Mouse (Mus musculus) brown adipose tissue, adult 24 weeks (tissue): ENCODE data around the gene Umodl1. TPM values are rescaled to one million over a fixed set of nuclear protein-coding genes. Genes with fewer than 3 reads are reported as not detected.

Source experiments
- H3K27ac ChIP-seq: fragments of 200-500 bp; replicated peaks from 2 replicates; pipeline ENCODE4 v1.5.1; 2012; ENCODE audit warnings: low read depth, mild to moderate bottlenecking, low read length
- H3K4me1 ChIP-seq: fragments of 200-500 bp; 2 replicates; pipeline ENCODE4 v1.6.1; 2012; ENCODE audit warnings: low read length, mixed read lengths; ENCODE audit not compliant: control insufficient read depth, insufficient read depth, insufficient read length
- H3K4me3 ChIP-seq: fragments of 200-500 bp; 2 replicates; pipeline ENCODE4 v1.5.1; 2012; ENCODE audit warnings: low read depth, mild to moderate bottlenecking, low read length, moderate library complexity; ENCODE audit not compliant: insufficient read depth
- polyA plus RNA-seq: library from polyadenylated mRNA; stranded (reverse); fragments of >200 nt; gene quantifications from 2 replicates; pipeline ENCODE4 v1.2.4, GENCODE M21; 2012; ENCODE audit not compliant: missing spikeins, insufficient read depth, insufficient read length

Gene Umodl1
- not detected in 2 replicates for polyA plus RNA-seq

DNA sequence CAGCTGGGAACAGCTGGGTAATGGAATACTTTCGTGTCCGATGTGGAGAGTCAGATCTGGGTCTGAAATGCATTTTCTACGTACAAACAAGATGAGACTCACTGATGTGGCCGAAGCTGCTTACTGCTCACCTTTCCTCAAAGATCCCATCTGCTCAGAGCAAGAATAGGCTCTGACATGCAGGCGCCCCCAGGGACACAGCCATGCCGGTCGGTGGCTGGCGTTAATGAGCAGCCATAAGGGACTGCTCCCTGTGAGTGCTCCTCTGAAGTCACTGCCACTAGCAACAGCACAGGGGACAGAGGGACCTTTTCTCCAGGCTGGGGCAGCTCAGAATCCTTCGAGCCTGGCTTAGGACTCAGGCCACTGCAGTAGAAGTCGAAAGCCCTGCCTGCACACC lies at the start of gene Umodl1:
Umodl1 (plus strand) TSS at position 301 of the 400 bp plus-strand sequence.
- no peak within 1 kb of the TSS for H3K4me3 ChIP-seq
- H3K27ac ChIP-seq: no peak within 1 kb of the TSS
- no peaks in the 10 kb centered on the region for H3K4me1 ChIP-seq

DNA sequence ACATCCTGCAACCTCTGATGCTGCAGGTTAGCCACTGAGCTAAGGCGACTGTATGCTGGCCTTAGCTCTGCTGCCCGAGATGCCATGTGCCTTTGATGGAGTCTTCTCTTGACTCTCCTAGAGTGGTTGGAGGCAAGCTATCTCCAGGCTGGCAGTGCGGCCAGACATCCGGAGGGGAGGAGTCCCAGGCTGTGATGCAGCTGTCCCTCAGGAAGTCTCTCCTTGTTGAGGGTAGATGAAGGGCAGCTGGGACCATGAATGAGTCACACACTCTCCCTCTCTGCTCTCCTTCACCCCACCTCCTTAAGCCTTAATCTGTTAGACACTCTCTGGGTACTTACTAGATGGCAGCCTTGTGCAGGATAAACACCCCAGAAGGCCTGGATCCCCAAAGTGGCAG lies 46.9 kb upstream of the Umodl1 start:
- no peak overlapping the region for H3K27ac ChIP-seq
- no peaks in the 10 kb centered on the region for H3K4me1 ChIP-seq
- no peak overlapping the region for H3K4me3 ChIP-seq

DNA sequence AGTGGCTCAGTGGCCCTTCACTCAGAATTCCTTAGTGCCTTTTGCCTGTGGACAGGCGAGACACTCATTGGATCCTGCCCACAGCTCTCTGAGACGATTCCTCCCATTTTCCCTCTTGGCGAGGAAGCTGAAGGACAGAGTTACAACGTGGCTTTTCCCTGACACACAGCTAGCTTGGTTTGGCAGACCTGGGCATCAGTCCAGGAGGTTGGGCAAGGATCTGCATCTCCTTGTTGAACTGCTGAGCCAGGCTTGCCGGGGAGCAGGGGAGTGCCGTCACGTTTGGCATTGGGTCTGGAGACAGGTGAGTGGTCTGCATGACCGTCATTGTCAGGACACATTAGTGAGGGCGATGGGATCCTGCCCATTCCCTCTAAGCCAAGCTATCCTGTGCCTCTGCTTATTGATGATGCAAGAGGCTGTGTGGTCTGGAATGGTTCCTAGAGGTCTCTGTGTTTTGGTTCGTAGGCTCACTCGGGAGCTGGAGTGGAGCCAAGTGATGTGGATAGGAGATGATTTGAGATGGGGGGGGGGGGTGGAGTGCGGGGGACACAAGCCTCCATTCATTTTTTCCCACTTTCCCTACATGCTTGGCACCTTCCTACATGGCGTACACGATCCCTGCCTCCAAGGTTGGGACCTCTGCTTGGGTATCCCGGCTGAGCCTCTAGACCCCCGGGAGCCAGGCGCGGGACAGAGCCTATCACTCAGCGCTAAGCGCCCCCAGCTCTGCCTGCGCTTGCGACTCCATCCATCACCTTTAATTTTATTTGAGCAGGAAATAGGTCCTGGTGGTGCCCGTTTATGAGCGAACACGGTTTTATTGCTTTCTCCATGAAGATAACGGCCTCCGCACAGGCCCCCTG lies 43.3 kb upstream of the Umodl1 start:
- no peak overlapping the region for H3K4me3 ChIP-seq
- no peak overlapping the region for H3K27ac ChIP-seq

DNA sequence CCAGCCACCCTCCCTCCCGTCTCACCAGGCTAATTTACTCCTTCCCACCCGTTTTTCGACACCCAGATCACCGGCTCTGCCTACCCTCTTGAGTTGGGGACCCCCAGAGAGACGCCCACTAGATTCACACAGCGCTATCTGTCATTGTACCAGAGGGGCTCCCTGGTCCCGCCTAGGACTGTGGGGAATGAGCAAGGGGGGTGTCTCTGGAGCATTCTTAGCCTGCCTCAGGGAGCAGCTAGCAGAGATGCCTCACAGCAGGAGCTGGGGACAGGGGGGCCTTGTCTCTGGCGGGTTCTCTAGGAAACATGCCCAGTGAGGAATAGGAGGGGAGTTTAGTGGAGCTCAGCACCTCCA lies 42.7 kb upstream of the Umodl1 start:
- H3K4me1 ChIP-seq: no peaks in the 10 kb centered on the region
- no peak overlapping the region for H3K27ac ChIP-seq
- H3K4me3 ChIP-seq: no peak overlapping the region

More for the DNA sequence above, 43.3 kb upstream of the Umodl1 start:
- no peaks in the 10 kb centered on the region for H3K4me1 ChIP-seq

DNA sequence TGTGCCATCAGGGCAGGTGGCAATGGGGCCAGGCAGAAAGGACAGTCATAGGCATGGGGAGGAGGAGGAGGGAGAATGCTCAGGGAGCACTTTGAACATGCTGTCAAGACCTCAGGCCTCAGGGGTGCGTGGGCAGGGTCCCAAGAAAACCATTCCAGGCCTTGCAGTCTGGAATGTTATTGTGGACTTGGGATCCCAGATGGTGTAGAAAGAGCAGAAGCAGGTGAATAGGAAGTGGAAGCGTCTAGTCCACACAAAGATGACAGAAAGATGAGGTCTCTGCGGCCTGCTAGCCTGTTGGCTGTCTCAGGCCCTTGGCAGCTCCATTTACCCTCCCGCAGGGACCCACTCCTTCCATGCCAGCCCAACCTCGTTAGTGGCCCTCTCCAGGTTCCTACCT lies 41.9 kb upstream of the Umodl1 start:
- H3K4me3 ChIP-seq: no peak overlapping the region
- H3K4me1 ChIP-seq: no peaks in the 10 kb centered on the region
- H3K27ac ChIP-seq: no peak overlapping the region

DNA sequence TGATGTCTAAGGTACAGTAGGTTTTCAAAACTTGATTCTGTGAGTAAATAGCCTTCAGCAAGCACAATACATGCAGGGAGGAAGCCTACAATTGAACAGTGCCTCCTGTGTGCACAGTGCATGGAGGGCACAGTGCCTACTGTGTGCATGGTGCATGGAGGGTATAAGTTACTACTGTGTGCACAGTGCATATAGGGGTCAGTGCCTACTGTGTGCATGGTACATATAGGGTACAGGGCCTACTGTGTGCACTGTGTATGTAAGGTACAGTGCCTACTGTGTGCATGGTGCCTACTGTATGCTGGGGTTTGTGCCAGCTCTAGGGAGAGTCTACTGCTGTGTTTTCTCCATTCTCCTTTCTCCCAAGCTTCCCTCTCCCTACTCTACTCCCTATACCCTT lies 40.2 kb upstream of the Umodl1 start:
- no peak overlapping the region for H3K27ac ChIP-seq
- H3K4me1 ChIP-seq: no peaks in the 10 kb centered on the region

DNA sequence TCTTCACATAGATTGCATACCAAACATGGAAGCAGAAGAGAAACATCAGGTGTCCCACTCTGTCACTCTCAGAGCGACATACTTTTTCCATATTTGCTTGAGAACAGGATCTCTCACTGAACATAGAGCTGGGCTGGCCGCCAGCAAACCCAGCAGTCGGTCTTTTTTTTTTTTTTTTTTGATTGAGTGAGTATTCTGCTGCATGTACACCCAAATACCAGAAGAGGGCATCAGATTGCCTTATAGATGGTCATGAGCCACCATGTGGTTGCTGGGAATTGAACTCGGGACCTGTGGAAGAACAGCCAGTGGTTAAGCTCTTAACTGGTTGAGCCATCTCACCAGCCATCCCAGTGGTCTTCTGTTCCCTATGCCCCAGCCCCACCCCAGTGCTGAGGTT lies 30.9 kb upstream of the Umodl1 start:
- Histone ChIP-seq H3K4me1 (no peaks in the 10 kb centered on the region), H3K27ac (no peak overlapping the region), H3K4me3 (no peak overlapping the region)

More for the DNA sequence above, 40.2 kb upstream of the Umodl1 start:
- H3K4me3 ChIP-seq: no peak overlapping the region

DNA sequence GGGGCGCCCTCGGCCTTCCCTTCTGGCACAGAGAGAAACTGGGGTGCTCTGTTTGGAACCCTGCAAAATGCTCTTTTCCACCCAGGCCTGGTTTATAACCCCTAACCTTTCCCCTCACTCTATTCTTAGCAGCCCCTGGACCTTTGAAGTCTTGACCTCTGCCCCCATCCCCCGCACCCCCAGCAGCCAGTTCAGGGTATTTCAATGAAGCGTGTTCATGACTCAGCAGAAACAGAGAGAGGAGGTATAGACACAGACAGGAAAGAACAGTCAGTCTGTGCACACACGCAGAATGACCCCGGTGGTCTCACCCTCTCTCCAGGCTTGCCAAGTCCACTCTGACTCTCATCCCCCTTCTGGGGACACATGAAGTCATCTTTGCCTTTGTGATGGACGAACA lies 23.6 kb upstream of the Umodl1 start:
- no peaks in the 10 kb centered on the region for H3K4me1 ChIP-seq
- no peak overlapping the region for H3K27ac ChIP-seq
- no peak overlapping the region for H3K4me3 ChIP-seq

DNA sequence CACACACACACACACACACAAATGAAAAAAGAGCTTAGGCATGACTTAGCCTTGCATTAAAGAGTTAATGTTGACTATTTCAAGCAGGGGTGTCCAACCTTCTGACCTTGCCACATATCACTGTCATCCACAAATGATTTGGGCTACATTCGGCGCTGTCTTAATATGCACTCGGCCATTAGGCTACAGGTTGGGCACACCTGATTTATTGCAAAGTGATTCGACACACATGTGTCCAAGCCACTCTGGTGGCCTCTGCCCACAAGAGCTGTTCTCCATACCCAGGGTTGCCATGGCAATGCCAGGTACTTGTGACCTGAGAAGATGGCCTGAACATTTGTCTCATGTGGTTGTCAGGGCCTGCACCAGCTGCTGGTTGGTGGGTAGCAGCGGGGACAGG lies 21.6 kb upstream of the Umodl1 start:
- Histone ChIP-seq H3K27ac (no peak overlapping the region), H3K4me1 (no peaks in the 10 kb centered on the region), H3K4me3 (no peak overlapping the region)

DNA sequence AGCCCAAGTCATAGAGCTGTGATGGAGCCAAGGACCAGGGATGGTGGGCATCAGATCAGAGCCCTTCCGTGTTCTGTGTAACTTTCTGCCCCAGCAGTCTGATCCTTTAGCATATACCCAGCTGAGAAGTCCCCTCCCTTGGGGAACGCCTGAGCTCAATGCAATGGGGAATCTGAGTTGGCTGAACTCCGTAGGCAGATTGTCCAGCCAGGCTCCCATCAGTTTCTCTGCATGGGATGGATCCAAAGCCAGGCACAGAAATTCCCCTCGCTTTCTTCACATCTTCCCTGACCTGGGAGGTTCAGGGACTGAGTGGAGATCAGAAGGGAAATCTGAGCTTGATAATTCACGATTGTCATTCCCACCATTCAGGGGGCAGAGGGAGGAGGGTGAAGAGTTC lies 19.1 kb upstream of the Umodl1 start:
- Histone ChIP-seq H3K4me1 (no peaks in the 10 kb centered on the region), H3K4me3 (no peak overlapping the region), H3K27ac (no peak overlapping the region)

DNA sequence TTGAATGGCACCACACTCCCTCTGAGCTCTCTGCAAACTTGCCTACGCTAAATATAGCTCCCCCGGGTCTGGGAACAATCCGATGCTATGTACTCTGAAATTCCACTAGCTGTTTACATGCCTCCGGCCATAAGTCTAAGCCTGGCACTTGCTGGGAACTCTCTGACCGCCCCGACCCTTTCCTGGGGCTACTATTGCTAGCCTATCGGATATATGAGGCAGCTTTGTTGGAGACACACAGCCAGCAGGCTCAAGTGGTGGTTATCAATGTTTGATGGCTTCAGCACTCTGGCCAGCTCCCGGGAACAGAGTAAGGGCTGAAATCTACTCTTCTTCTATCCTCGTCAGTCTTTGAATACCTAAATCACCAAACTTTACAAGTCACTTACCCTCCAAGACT lies 15.9 kb upstream of the Umodl1 start:
- no peak overlapping the region for H3K4me3 ChIP-seq
- no peak overlapping the region for H3K27ac ChIP-seq
- H3K4me1 ChIP-seq: no peaks in the 10 kb centered on the region

DNA sequence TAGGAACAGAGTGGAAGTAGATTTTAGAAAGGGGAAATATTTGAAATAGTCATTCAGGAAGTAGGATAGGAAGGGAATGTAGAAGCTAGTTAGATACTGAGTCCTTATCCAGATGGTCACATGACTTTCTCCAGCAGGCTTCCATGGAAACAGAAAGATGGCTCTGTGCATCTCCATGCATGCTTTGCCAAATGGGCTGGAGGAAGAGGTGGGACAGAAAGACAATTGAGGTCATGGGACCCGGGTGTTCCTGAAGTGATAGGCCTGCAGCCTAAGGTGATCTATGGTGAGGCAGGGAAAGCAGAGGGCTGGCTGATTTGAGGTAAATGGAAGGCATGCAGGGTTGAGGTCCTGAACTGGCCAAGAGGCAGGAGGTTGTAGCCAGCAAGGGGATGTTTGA lies 6.1 kb upstream of the Umodl1 start:
- Histone ChIP-seq H3K4me3 (no peak overlapping the region), H3K4me1 (no peaks in the 10 kb centered on the region), H3K27ac (no peak overlapping the region)

DNA sequence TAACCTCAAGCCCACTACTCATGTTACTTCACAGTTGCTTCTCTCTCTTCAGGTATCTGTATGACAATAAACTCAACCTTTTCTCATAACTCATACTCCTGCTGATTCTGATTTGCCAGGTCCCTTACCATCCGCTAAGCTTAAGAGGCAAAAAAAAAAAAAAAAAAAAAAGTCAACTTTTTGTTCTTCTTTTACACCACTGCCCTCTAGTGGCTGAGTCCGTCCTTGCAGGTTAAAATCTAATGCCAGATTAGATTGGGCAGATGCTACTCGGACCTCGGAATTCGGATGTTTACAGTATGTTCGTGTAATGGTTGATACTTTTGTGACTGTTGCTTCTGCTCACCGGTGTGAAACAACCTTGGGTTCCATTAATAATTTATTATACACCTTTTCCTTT lies 3.7 kb upstream of the Umodl1 start:
- Histone ChIP-seq H3K4me3 (no peak overlapping the region), H3K27ac (no peak overlapping the region), H3K4me1 (no peaks in the 10 kb centered on the region)

DNA sequence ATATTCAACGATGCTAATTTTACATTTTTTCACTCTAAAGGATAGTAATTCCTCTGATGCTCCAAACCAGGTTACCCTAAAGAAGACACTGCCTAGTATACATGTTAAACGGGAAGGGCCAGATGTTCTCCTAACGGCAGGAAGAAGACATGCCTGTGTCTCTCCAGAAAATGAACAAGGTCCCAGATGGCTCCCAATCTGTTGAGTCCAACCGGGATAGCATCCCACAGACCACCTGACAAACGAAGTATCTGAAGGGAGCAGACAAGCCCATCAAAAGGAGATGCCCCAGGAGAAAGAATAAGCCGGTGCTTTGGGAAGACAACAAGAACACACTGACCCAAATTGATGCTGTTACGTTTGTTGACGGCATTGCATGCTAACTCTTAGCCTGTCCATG lies 2.8 kb upstream of the Umodl1 start:
- Histone ChIP-seq H3K4me3 (no peak overlapping the region), H3K4me1 (no peaks in the 10 kb centered on the region), H3K27ac (no peak overlapping the region)

DNA sequence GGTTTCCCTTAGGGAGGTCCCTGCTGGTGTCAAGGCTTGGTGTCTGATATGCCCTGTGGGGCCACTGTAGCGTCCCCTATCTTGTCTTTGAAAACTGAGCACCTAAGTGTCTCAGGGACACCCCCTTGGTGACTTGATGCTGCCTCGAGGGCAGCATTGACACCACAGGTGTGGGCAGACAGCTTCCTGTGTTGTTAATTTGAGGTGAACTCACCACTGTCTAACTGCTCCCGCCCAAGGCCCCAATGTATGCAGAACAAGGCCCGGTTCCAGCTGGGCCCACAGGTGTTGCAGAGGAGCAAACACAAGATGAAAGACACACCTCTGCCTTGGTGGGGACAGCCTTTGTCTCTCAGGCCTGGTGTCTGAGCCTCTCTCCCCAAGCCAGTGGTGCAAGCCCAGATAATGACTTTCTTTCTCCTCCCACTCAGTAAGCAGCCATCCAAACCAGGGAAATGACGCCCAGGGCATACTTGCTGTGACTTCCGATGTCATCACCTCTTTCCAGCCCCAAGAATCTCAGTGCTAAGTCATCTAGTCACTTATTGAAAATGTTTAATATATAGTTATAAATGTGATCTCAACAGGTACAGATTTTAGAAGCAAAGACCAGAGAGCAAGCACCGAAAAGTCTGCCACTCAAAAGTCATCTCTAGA lies 7.6 kb downstream of the Umodl1 start:
- Histone ChIP-seq H3K4me3 (no peak overlapping the region), H3K4me1 (no peaks in the 10 kb centered on the region), H3K27ac (no peak overlapping the region)

DNA sequence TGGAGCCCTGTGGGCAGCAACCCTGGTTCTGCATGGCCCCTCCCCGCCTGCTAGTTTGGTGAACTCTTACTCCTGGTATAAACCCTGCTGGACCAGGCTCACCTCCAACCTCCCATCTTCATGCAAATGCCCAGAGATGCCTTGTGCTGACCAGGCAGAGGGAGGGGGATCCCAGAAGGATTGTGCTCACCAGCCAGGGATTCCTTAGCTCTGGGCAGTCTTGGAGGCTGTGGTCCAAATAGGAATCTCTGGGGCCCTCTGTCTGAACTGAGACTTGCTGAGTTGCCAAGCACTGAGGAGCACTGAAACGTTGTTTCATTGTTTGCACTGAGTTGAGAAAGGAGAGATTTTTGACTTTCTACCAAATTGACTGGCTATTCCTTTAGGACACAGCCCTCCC lies 8.4 kb downstream of the Umodl1 start:
- H3K4me3 ChIP-seq: no peak overlapping the region
- H3K4me1 ChIP-seq: no peaks in the 10 kb centered on the region
- H3K27ac ChIP-seq: no peak overlapping the region
